Mouse (Mus musculus) cortical plate, adult 2 months (tissue): ENCODE measurements around the gene Gm11213.

Experiments used
- CTCF ChIP-seq: fragments of 200-500 bp; IDR thresholded peaks from 2 replicates; pipeline ENCODE4 v1.5.1; 2011; ENCODE audit warnings: mild to moderate bottlenecking, control low read depth, low read length; ENCODE audit not compliant: insufficient read depth; ENCODE audit errors: extremely low read depth
- POLR2A ChIP-seq: fragments of 200-500 bp; IDR thresholded peaks from 2 replicates; pipeline ENCODE4 v1.6.1; 2011; ENCODE audit warnings: mild to moderate bottlenecking, low read length, control low read depth; ENCODE audit not compliant: insufficient read depth; ENCODE audit errors: extremely low read depth

GRCm38 (mm10) chr4:63604945-63605344, at the start of gene Gm11213:
- TF ChIP-seq POLR2A, result no peak
- TF ChIP-seq CTCF, result no peak
